Mouse (Mus musculus) spleen, postnatal 36 days (tissue): Measurements from ENCODE around the gene Vti1a.
A peak's percentile ranks its signal among the peaks of the same experiment; 100 is the strongest.

ENCODE experiments used
- DNase-seq, 2 experiments: peaks; one replicate each; pipeline ENCODE4 v3.0.0; 2022; ENCODE audit warnings: low spot score in 2 of 2, mixed read lengths in 1 of 2

Vti1a gene

GRCm38 (mm10) chr19:55560088-55560682, 244.1 kb downstream of the Vti1a start:
- no peak for DNase-seq

- DNase-seq: no peak
Measured at GRCm38 (mm10) chr19:55561469-55561868, 245.4 kb downstream of the Vti1a start.

- no peak for DNase-seq
Measured at GRCm38 (mm10) chr19:55562487-55563147, 246.5 kb downstream of the Vti1a start.

GRCm38 (mm10) chr19:55563148-55563651, 247.1 kb downstream of the Vti1a start:
- no peak for DNase-seq

- DNase-seq: no peak
Measured at GRCm38 (mm10) chr19:55564104-55564938, 248.2 kb downstream of the Vti1a start.

- no peak for DNase-seq
Measured at GRCm38 (mm10) chr19:55565111-55565510, 249.0 kb downstream of the Vti1a start.

GRCm38 (mm10) chr19:55565523-55566369, 249.7 kb downstream of the Vti1a start:
- no peak for DNase-seq

- DNase-seq: no peak
Measured at GRCm38 (mm10) chr19:55569114-55569513, 253.0 kb downstream of the Vti1a start.

GRCm38 (mm10) chr19:55569894-55570293, 253.8 kb downstream of the Vti1a start:
- peak in 1 of 2 experiments; percentile 24 for DNase-seq

GRCm38 (mm10) chr19:55570520-55571296, 254.6 kb downstream of the Vti1a start:
- DNase-seq: no peak

GRCm38 (mm10) chr19:55571486-55571885, 255.4 kb downstream of the Vti1a start:
- DNase-seq: no peak

GRCm38 (mm10) chr19:55577306-55578042, 261.4 kb downstream of the Vti1a start:
- DNase-seq: no peak

- no peak for DNase-seq
Measured at GRCm38 (mm10) chr19:55578094-55579085, 262.3 kb downstream of the Vti1a start.

GRCm38 (mm10) chr19:55579310-55579709, 263.2 kb downstream of the Vti1a start:
- no peak for DNase-seq

GRCm38 (mm10) chr19:55580152-55580551, 264.1 kb downstream of the Vti1a start:
- no peak for DNase-seq

GRCm38 (mm10) chr19:55580667-55581066, 264.6 kb downstream of the Vti1a start:
- DNase-seq: no peak

GRCm38 (mm10) chr19:55582896-55583653, 267.0 kb downstream of the Vti1a start:
- DNase-seq: no peak
